Mouse (Mus musculus) mature B cell (primary cell): ENCODE results near the gene Efcab9.

Experiments used
- in situ Hi-C: fragments of 300-500 bp; cut with MboI; formaldehyde crosslinking; loops from 2 replicates; pipeline ENCODE4 v1.14.3; 2019

Efcab9 gene

DNA sequence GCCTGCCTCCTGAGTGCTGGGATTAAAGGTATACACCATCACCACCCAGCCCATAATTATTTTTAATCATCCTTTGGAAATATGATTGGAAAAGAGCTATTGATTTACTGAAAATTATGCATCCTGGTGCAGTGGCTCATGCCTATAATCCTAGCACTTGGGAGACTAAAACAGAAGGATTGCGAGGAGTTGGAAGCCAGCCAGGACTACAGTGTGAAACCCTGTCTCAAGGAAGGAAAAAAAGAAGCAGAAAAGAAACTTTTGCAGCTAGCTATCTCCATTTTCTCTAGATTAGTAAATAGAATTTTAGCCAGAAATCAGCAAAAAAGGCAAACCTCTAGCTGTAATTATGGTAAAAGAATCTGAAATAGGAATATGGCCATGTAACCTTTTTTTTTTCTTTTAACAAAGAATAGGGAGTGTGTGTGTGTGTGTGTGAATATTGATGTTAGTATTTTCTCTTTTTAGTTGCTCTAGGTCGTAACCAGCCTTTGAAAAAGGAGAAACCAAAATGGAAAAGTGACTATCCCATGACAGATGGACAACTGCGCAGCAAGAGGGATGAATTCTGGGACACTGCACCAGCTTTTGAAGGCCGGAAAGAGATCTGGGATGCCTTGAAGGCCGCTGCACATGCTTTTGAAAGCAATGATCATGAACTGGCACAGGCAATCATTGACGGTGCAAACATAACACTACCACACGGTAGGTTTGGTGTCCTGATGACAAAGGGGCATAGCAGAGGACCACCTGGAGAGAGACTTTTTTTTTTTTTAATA is 32.9 kb downstream of the Efcab9 start:
- in situ Hi-C loops = no loop called here

- in situ Hi-C loops = no loop called here
These were observed 36.6 kb downstream of the Efcab9 start for GRCm38 (mm10) chr11:32495283-32495682.

DNA sequence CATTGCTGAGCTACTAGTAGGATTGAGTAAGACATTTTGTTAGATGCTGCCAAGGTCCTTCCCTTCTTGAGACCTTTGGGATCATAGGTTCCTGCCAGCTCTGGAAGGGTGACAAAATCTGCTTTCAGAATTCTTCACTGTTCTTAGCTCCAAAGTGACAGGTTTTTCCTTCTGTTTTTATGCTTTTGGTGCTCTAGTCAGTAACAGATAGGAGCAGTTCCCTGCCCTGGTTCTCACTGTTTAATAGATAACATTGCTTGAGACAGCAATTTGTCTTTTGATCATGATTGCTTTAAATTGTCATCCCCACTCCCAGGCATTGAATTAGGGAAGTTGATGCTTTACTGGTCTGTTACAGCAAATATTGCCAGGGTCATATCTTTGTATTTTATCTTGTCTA is 38.6 kb downstream of the Efcab9 start:
- in situ Hi-C loops = no loop called here

- in situ Hi-C loops = no loop called here
These were observed 40.8 kb downstream of the Efcab9 start for GRCm38 (mm10) chr11:32491079-32491478.

GRCm38 (mm10) chr11:32488808-32489670 is 42.8 kb downstream of the Efcab9 start:
- in situ Hi-C loops = no loop called here

GRCm38 (mm10) chr11:32488344-32488743 is 43.5 kb downstream of the Efcab9 start:
- in situ Hi-C loops = no loop called here

DNA sequence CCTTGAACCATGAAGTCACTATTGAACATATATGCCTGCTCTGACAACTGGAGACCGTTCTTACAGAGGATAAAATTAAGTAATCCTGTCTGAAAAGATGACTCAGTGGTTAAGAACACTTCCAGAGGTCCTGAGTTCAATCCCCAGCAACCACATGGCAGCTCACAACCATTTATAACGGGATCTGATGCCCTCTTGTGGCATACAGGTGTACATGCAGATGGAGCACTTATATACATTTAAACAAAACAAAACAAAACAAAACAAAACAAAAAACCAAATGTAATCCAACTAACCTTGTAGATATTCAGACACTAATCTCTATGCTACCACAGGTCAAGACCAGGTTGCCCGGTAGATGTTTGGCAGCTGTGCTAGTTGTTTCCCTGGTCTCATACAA is 44.4 kb downstream of the Efcab9 start:
- in situ Hi-C loops = no loop called here

GRCm38 (mm10) chr11:32486621-32487020 is 45.3 kb downstream of the Efcab9 start:
- in situ Hi-C loops = no loop called here

GRCm38 (mm10) chr11:32485290-32485689 is 46.6 kb downstream of the Efcab9 start:
- in situ Hi-C loops = no loop called here

DNA sequence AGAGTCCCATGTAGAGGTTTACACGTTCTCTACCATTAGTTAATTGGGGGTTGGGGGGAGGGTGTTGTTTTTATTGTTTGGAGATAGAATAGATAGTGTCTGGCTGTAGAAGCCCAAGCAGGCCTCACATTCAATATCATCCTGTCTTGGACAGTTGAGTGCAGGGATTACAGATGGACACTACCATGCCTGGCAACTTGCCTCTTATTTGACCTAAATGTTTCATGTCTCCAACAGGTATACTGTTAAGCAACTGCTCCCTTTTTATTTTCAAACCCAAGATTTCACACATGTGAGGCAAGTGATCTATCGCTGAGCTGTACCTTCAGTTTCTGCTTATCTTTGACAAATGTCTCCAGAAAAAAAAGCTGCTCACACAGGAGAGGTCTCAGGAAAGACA is 50.4 kb downstream of the Efcab9 start:
- in situ Hi-C loops = no loop called here

- in situ Hi-C loops = no loop called here
These were observed 56.2 kb downstream of the Efcab9 start for GRCm38 (mm10) chr11:32475487-32476236.

DNA sequence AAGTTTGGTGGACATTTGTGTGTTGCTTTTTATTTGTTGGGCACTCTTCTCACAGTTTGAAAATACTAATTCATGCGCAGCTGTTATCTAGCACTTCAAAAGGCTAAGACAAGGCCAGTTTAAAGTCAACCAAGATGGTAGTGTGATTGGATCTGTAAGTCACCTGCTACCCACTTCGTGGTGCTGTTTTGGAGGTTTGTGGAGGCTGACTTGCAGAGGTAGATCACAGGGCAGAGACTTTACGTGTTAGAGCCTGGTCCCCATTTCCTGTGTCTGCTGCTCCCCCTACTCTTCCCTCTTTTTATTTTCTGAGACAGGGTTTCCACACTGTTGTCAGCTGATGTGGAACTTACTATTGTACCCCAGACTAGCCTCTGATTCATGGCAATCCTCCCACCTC is 57.2 kb downstream of the Efcab9 start:
- in situ Hi-C loops = loop anchor here (25.0 kb wide), 1 partner anchor 113 kb away; no protein-coding TSS in a partner anchor
